Mouse (Mus musculus) cerebellum, adult 2 months (tissue): ENCODE measurements at regions not wholly inside any gene's neighbourhood (a gene's known extent, or its start where the extent isn't known, plus 50 kb on each side); places are given as distances from the start of the nearest gene placed in this dataset.

Source experiments
- DNase-seq, 2 experiments: peaks; one replicate each; pipeline ENCODE4 v3.0.0; 2021
- H3K27ac ChIP-seq: fragments of 200-500 bp; 2 replicates; pipeline ENCODE4 v1.5.1; 2012; ENCODE audit warnings: low read length, control low read depth, inconsistent platforms; ENCODE audit not compliant: insufficient read depth
- H3K27me3 ChIP-seq: fragments of 200-500 bp; 2 replicates; pipeline ENCODE4 v1.6.1; 2012; ENCODE audit warnings: inconsistent platforms, mild to moderate bottlenecking, low read length, moderate library complexity; ENCODE audit not compliant: control insufficient read depth, insufficient read depth
- H3K4me1 ChIP-seq: fragments of 200-500 bp; 2 replicates; pipeline ENCODE4 v1.6.1; 2011; ENCODE audit warnings: low read length; ENCODE audit not compliant: control insufficient read depth, insufficient read depth
- H3K4me3 ChIP-seq: fragments of 200-500 bp; replicated peaks from 2 replicates; pipeline ENCODE3; 2011; ENCODE audit warnings: mild to moderate bottlenecking, low read depth, low read length, control low read depth; ENCODE audit not compliant: insufficient read depth
- CTCF ChIP-seq: fragments of 200-500 bp; IDR thresholded peaks from 2 replicates; pipeline ENCODE4 v1.5.1; 2011; ENCODE audit warnings: low read depth, mild to moderate bottlenecking, control low read depth, low read length, moderate library complexity, borderline replicate concordance; ENCODE audit not compliant: insufficient read depth
- POLR2A ChIP-seq: fragments of 200-500 bp; IDR thresholded peaks from 2 replicates; pipeline ENCODE4 v1.6.1; 2011; ENCODE audit warnings: low read length, control low read depth, borderline replicate concordance; ENCODE audit not compliant: insufficient read depth
- WGBS: fragments of 180-500 bp; shearing (Covaris S2); methylation state at CpG from one replicate; pipeline ENCODE4 v1.1.7; 2018; 5-methylcytosine and 5-hydroxymethylcytosine counted together

- Histone ChIP-seq H3K4me3 (no peak overlapping the region), H3K27me3 (no peaks in the 10 kb centered on the region), H3K27ac (no peak overlapping the region), H3K4me1 (no peaks in the 10 kb centered on the region)
- TF ChIP-seq CTCF (no peak), POLR2A (no peak)
- DNase-seq = no peak
- WGBS = 33% methylated on average over 2 of the region's 2 CpGs
Observed at GRCm38 (mm10) chr1:184424035-184424434, 308.4 kb downstream of the Hlx start.

GRCm38 (mm10) chr1:184412596-184412995, 319.8 kb downstream of the Hlx start:
- no peak for TF ChIP-seq CTCF
- no peak for TF ChIP-seq POLR2A
- WGBS = 95% methylated on average over 12 of the region's 12 CpGs
- Histone ChIP-seq H3K4me3 (no peak overlapping the region), H3K27me3 (no peaks in the 10 kb centered on the region), H3K27ac (no peak overlapping the region), H3K4me1 (no peaks in the 10 kb centered on the region)
- no peak for DNase-seq

GRCm38 (mm10) chr1:184411066-184411465, 321.4 kb downstream of the Hlx start:
- TF ChIP-seq POLR2A (no peak), CTCF (no peak)
- no peak for DNase-seq
- H3K4me1 ChIP-seq = no peaks in the 10 kb centered on the region
- no peak overlapping the region for H3K27ac ChIP-seq
- no peaks in the 10 kb centered on the region for H3K27me3 ChIP-seq
- WGBS = 30% methylated on average over 3 of the region's 3 CpGs
- H3K4me3 ChIP-seq = no peak overlapping the region

DNA sequence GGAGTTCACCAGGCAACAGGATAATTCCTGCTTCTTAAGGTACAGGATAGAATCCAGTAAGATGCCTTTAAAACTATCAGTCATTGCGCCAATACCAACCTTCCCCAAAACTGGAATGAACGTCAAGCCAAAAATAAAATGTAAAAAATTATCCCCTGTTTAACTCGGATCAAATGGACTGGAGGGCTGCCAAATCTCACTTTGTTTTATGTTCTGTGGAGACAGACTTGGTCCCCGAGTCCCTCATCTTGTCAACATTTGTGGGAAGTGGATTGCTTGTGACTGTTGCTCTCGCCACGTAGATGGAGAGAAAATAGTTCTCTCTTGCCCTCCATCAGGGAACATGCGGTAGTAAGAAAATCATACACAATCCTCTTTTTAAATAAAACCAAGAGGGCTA, 322.4 kb downstream of the Hlx start:
- Histone ChIP-seq H3K4me1 (no peaks in the 10 kb centered on the region), H3K27me3 (no peaks in the 10 kb centered on the region), H3K4me3 (no peak overlapping the region), H3K27ac (no peak overlapping the region)
- no peak for TF ChIP-seq POLR2A
- TF ChIP-seq CTCF = no peak
- no peak for DNase-seq
- 63% methylated on average over 7 of the region's 7 CpGs for WGBS

- no peaks in the 10 kb centered on the region; the same call in 1 of the 2 replicates for H3K27me3 ChIP-seq
- WGBS = 84% methylated on average over 6 of the region's 6 CpGs
- no peak overlapping the region for H3K27ac ChIP-seq
- TF ChIP-seq CTCF = no peak
- no peak for TF ChIP-seq POLR2A
- no peak overlapping the region for H3K4me3 ChIP-seq
- H3K4me1 ChIP-seq = no peaks in the 10 kb centered on the region
- DNase-seq = no peak
Observed at GRCm38 (mm10) chr1:184402985-184403384, 329.4 kb downstream of the Hlx start.

- DNase-seq = peak; percentile 18 to 19
- H3K4me3 ChIP-seq = no peak overlapping the region
- TF ChIP-seq CTCF = peak; percentile 45; the same call in 1 of the 2 replicates
- TF ChIP-seq POLR2A = no peak
- no peaks in the 10 kb centered on the region for H3K4me1 ChIP-seq
- no peaks in the 10 kb centered on the region; the same call in 1 of the 2 replicates for H3K27me3 ChIP-seq
- WGBS = 66% methylated on average over 15 of the region's 15 CpGs
- H3K27ac ChIP-seq = no peak overlapping the region
Observed at GRCm38 (mm10) chr1:184395215-184395614, 337.2 kb downstream of the Hlx start.

- TF ChIP-seq POLR2A (no peak), CTCF (no peak)
- DNase-seq = no peak
- H3K27ac ChIP-seq = no peak overlapping the region
- H3K27me3 ChIP-seq = no peaks in the 10 kb centered on the region; the same call in 1 of the 2 replicates
- WGBS = 84% methylated on average over 12 of the region's 12 CpGs
- no peak overlapping the region for H3K4me3 ChIP-seq
- no peaks in the 10 kb centered on the region for H3K4me1 ChIP-seq
Observed at GRCm38 (mm10) chr1:184394559-184395194, 337.7 kb downstream of the Hlx start.

DNA sequence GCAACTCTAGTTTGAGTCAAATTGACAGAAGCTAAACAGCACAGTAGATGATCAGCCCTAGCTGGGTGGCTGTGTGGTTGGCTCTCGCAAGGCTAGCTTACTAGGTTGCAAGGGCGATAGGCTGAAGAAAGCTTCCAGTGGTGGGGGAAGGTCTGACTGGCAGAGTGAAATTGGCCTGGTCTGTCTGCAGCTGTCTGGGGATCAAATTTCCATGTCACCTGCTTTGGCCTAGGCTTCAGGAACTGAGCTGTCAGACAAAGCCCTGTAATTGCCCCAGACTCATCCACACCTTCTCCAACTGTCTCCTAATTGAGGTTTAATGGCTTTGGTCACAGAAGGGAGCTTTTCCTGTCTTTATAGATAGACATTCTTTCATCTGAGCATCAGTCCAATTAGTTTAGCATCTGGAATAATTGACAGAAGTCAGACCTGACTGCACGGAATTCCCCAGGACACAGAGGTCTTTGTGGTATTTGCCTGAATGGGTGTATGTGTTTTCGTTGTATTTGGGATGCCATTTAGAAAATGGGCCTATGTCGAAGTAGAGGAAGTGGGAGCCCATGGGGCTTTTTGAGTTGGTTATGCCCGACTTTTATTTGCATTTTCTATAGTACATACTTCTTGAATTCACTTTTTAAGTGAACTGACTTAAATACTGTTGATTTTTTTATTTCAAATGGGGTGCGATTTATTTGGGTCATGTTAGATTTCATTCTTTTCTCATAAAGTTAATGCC, 348.2 kb downstream of the Hlx start:
- no peak for TF ChIP-seq CTCF
- TF ChIP-seq POLR2A = no peak

More for the DNA sequence above, 348.2 kb downstream of the Hlx start:
- no peaks in the 10 kb centered on the region for H3K27me3 ChIP-seq
- no peak overlapping the region for H3K27ac ChIP-seq
- H3K4me1 ChIP-seq = no peaks in the 10 kb centered on the region
- 83% methylated on average over 7 of the region's 7 CpGs for WGBS
- DNase-seq = no peak
- H3K4me3 ChIP-seq = no peak overlapping the region
